Mouse (Mus musculus) heart, embryonic 16.5 days (tissue): ENCODE data around the gene Prkcsh. TPM values are rescaled to one million over a fixed set of nuclear protein-coding genes. Genes with fewer than 3 reads are reported as not detected.

Experiments used
- ATAC-seq: fragments of 200-750 bp; cut with Nextera tagmentation; replicated peaks from 2 replicates; pipeline ENCODE4 v1.8.0; 2017; ENCODE audit warnings: moderate number of reproducible peaks; ENCODE audit not compliant: insufficient read depth, low FRiP score; ENCODE audit errors: extremely low read depth
- H3K27ac ChIP-seq: fragments of 300-500 bp; sonication (generic); 2 replicates; pipeline ENCODE4 v1.5.1; 2014; ENCODE audit warnings: mild to moderate bottlenecking, low read length, control low read depth, moderate library complexity
- H3K27me3 ChIP-seq: fragments of 300-500 bp; sonication (generic); 2 replicates; pipeline ENCODE4 v1.6.1; 2014; ENCODE audit warnings: low read length, mixed read lengths; ENCODE audit not compliant: control insufficient read depth, insufficient read depth
- H3K36me3 ChIP-seq: fragments of 300-500 bp; sonication (generic); 2 replicates; pipeline ENCODE4 v1.6.1; 2014; ENCODE audit not compliant: control insufficient read depth, insufficient read depth
- H3K4me1 ChIP-seq: fragments of 300-500 bp; sonication (generic); 2 replicates; pipeline ENCODE4 v1.6.1; 2014; ENCODE audit warnings: low read length, mixed read lengths; ENCODE audit not compliant: control insufficient read depth, insufficient read depth
- H3K4me2 ChIP-seq: fragments of 300-500 bp; sonication (generic); 2 replicates; pipeline ENCODE4 v1.6.1; 2014; ENCODE audit warnings: low read depth, mild to moderate bottlenecking, control low read depth, low read length
- H3K4me3 ChIP-seq: fragments of 300-500 bp; sonication (generic); 2 replicates; pipeline ENCODE4 v1.5.1; 2014; ENCODE audit warnings: mild to moderate bottlenecking, control low read depth, low read length
- H3K9ac ChIP-seq: fragments of 300-500 bp; sonication (generic); 2 replicates; pipeline ENCODE4 v1.6.1; 2014; ENCODE audit warnings: low read length, control low read depth
- H3K9me3 ChIP-seq: fragments of 300-500 bp; sonication (generic); replicated peaks from 2 replicates; pipeline ENCODE4 v1.6.1; 2016; ENCODE audit warnings: low read length; ENCODE audit not compliant: control insufficient read depth
- WGBS: fragments of 180-500 bp; shearing (Covaris S2); extraction: QIAGEN DNeasy Blood & Tissue Kit; methylation state at CpG from one replicate; pipeline ENCODE4 v1.1.7; 2014; 5-methylcytosine and 5-hydroxymethylcytosine counted together
- polyA plus RNA-seq: library from polyadenylated mRNA; unstranded; fragments of >200 nt; fragmentation: Nextera tagmentation; extraction: Ambion mirVana; gene quantifications from 2 replicates; pipeline ENCODE4 v1.2.1, GENCODE M21; 2015

The Prkcsh gene
- polyA plus RNA-seq, 1 experiment from 2014 or later, result 72.7 TPM

- no peak overlapping the region for H3K4me3 ChIP-seq
- H3K9me3 ChIP-seq, result no peaks in the 10 kb centered on the region
- H3K36me3 ChIP-seq, result no peaks in the 10 kb centered on the region
- 24% methylated on average over 26 of the region's 26 CpGs for WGBS
- ATAC-seq, result no peak
- no peak overlapping the region for H3K9ac ChIP-seq
- peaks cover 24% of the 10 kb centered on the region for H3K27me3 ChIP-seq
- H3K4me2 ChIP-seq, result no peak overlapping the region
- peaks cover 33% of the 10 kb centered on the region for H3K4me1 ChIP-seq
- no peak overlapping the region for H3K27ac ChIP-seq
These were observed 41.9 kb upstream of the Prkcsh start for GRCm38 (mm10) chr9:21960558-21961208.

DNA sequence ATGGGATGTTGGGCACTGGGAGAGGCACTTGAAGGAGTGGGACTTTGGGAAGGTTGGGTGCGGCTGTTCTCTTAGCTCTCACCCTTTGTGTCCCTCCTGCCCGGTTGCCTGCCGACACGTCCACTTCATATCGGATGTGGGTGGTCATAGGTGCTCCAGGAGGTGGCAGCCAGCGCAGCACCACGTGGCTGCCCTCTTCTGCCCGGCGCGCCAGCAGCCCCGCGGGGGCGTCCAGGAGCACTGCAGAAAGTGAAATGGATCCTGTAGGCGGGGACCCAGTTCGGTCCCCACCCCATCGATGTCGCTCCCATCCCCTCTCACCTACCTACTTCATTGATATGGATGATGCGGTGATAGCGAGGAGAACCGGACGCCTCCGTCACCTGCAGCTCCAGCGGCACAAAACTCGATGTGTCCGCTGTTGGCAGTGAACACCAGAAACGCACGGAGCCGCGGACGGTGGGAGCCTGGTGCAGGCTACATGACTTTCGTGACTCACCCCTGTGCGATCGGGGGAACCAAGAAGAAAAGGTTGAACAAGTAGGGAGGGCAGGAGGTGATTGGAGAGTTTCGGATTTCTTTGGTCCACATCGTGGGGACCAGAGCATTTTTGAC, 41.1 kb upstream of the Prkcsh start:
- Histone ChIP-seq H3K9me3 (no peaks in the 10 kb centered on the region), H3K9ac (peak overlapping the region; percentile 55), H3K4me2 (peak overlapping the region; percentile 77), H3K4me1 (peaks cover 30% of the 10 kb centered on the region), H3K27me3 (peaks cover 24% of the 10 kb centered on the region), H3K36me3 (no peaks in the 10 kb centered on the region), H3K4me3 (peak overlapping the region; percentile 51), H3K27ac (no peak overlapping the region)
- WGBS, result 1% methylated on average over 34 of the region's 35 CpGs
- no peak for ATAC-seq

DNA sequence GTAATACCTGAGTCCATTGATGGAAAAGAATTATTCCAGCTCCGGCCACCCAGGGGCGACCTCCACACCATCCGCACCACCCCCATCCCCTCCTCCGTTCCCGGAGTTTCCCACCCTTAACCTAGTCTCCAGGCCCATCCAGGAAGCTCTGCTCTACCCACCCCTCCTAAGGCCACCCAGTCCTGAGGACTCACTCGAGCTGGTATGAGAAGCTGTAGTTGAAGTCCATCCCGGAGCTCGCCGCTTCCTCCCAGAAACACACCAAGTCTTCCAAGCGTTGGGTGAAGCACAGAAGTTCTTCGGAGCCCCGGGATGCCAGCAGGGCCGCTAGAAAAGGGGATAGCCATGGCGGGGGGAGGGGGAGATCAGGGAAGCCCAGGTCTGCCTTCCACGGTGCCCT, 40.6 kb upstream of the Prkcsh start:
- WGBS, result 2% methylated on average over 15 of the region's 15 CpGs
- H3K27me3 ChIP-seq, result peaks cover 24% of the 10 kb centered on the region
- no peak overlapping the region for H3K27ac ChIP-seq
- peak overlapping the region; percentile 55 for H3K9ac ChIP-seq
- ATAC-seq, result peak; percentile 21
- peaks cover 29% of the 10 kb centered on the region for H3K4me1 ChIP-seq
- peak overlapping the region; percentile 77 for H3K4me2 ChIP-seq
- peak overlapping the region; percentile 51 for H3K4me3 ChIP-seq
- no peaks in the 10 kb centered on the region for H3K36me3 ChIP-seq
- H3K9me3 ChIP-seq, result no peaks in the 10 kb centered on the region

DNA sequence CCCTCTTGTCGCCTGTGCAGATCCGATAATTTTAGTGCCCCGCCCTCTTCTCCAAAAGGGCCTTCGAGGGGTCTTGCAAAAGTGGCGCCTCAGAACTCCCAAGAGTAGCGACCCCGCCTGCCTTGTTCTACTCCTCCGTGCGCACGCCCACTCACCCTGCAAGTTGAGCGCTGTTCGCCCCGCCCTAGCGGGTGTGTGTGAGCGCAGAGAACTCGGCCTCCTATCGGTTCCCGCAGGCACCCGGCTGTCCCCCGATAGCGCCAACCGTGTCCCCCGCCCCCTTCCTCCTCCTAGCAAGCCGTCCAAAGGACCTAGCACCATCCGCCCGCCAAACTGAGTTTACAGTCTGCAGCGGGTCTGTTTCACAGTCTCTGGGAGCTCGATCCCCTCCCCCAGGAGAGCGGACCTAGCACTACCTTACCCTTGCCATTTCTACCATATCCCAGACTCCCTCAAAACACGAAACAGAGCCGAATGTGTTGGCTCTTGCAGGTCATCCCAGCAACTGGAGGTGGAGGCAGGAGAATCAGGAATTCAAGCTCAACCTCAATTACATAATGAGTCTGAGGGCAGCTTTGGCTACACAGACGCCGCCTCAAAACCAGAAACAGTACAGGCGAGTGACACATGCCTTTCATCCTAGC, 40.1 kb upstream of the Prkcsh start:
- no peak overlapping the region for H3K27ac ChIP-seq
- H3K27me3 ChIP-seq, result peaks cover 24% of the 10 kb centered on the region
- peak; percentile 74 for ATAC-seq
- peaks cover 29% of the 10 kb centered on the region for H3K4me1 ChIP-seq
- H3K9ac ChIP-seq, result peak overlapping the region; percentile 55
- no peaks in the 10 kb centered on the region for H3K9me3 ChIP-seq
- 3% methylated on average over 34 of the region's 34 CpGs for WGBS
- peak overlapping the region; percentile 51 for H3K4me3 ChIP-seq
- peak overlapping the region; percentile 77 for H3K4me2 ChIP-seq
- H3K36me3 ChIP-seq, result no peaks in the 10 kb centered on the region

- Histone ChIP-seq H3K4me1 (peaks cover 29% of the 10 kb centered on the region), H3K4me3 (peak within 1 kb of the TSS; percentile 51), H3K9me3 (no peaks in the 10 kb centered on the region), H3K27ac (no peak within 1 kb of the TSS), H3K4me2 (peak within 1 kb of the TSS; percentile 77), H3K36me3 (no peaks in the 10 kb centered on the region), H3K9ac (peak within 1 kb of the TSS; percentile 55), H3K27me3 (peaks cover 24% of the 10 kb centered on the region)
- WGBS, result 9% methylated on average over 8 of the region's 8 CpGs
- ATAC-seq, result peak; percentile 61; the same call in 1 of the 2 replicates
These were observed 39.2 kb upstream of the Prkcsh start, which contains the start of gene Epor for GRCm38 (mm10) chr9:21963417-21963816. Gene Epor (minus strand): TSS chr9:21963506.

GRCm38 (mm10) chr9:21968883-21969282, 33.7 kb upstream of the Prkcsh start:
- H3K36me3 ChIP-seq, result no peaks in the 10 kb centered on the region
- no peaks in the 10 kb centered on the region for H3K27me3 ChIP-seq
- no peak overlapping the region for H3K4me2 ChIP-seq
- WGBS, result 59% methylated on average over 6 of the region's 6 CpGs
- H3K27ac ChIP-seq, result no peak overlapping the region
- no peak overlapping the region for H3K9ac ChIP-seq
- no peak overlapping the region for H3K4me3 ChIP-seq
- ATAC-seq, result no peak
- no peaks in the 10 kb centered on the region for H3K9me3 ChIP-seq
- H3K4me1 ChIP-seq, result no peaks in the 10 kb centered on the region; the same call in 1 of the 2 replicates

DNA sequence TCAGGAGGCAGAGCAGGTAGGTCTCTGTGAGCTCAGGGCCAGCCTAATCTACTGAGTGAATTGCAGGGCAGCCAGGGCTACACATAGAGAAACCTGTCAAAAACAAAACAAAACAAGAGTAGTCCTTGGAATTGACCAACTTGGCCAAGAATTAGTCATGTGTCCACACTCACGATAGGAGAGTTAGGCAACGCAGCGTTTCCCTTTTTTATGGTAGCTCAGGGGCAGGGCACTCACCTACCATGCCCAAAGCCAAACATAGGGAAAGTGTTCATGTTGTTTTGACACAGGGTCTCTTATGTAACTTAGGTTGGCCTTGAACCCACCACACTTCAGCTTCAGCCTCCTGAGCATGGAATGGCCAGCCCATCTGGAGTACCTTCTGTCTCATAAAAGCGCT, 33.3 kb upstream of the Prkcsh start:
- H3K4me1 ChIP-seq, result no peaks in the 10 kb centered on the region
- no peaks in the 10 kb centered on the region for H3K27me3 ChIP-seq
- no peak overlapping the region for H3K4me3 ChIP-seq
- 80% methylated on average over 4 of the region's 4 CpGs for WGBS
- no peaks in the 10 kb centered on the region for H3K36me3 ChIP-seq
- H3K4me2 ChIP-seq, result no peak overlapping the region
- no peaks in the 10 kb centered on the region for H3K9me3 ChIP-seq
- no peak overlapping the region for H3K9ac ChIP-seq
- no peak for ATAC-seq
- no peak overlapping the region for H3K27ac ChIP-seq

- no peaks in the 10 kb centered on the region for H3K4me1 ChIP-seq
- H3K4me3 ChIP-seq, result no peak overlapping the region
- H3K27me3 ChIP-seq, result peaks cover 12% of the 10 kb centered on the region
- no peaks in the 10 kb centered on the region for H3K36me3 ChIP-seq
- H3K9ac ChIP-seq, result no peak overlapping the region
- H3K4me2 ChIP-seq, result no peak overlapping the region
- H3K27ac ChIP-seq, result no peak overlapping the region
- no peak for ATAC-seq
- WGBS, result 70% methylated on average over 10 of the region's 10 CpGs
- no peaks in the 10 kb centered on the region for H3K9me3 ChIP-seq
These were observed 25.9 kb upstream of the Prkcsh start for GRCm38 (mm10) chr9:21976626-21977175.

GRCm38 (mm10) chr9:21977331-21977730, 25.3 kb upstream of the Prkcsh start:
- no peak for ATAC-seq
- Histone ChIP-seq H3K4me3 (no peak overlapping the region), H3K4me1 (no peaks in the 10 kb centered on the region), H3K36me3 (no peaks in the 10 kb centered on the region), H3K27ac (no peak overlapping the region), H3K9me3 (no peaks in the 10 kb centered on the region), H3K27me3 (peaks cover 12% of the 10 kb centered on the region), H3K4me2 (no peak overlapping the region), H3K9ac (no peak overlapping the region)
- 77% methylated on average over 5 of the region's 5 CpGs for WGBS
